Mouse (Mus musculus): ENCODE measurements at regions not wholly inside any gene's neighbourhood (a gene's known extent, or its start where the extent isn't known, plus 50 kb on each side); places are given as distances from the start of the nearest gene placed in this dataset.
"Not testable (repeated sequence)": the region's sequence is repeated elsewhere in the genome, so short reads cannot be mapped to it uniquely, and the experiment has no call there.

DNA sequence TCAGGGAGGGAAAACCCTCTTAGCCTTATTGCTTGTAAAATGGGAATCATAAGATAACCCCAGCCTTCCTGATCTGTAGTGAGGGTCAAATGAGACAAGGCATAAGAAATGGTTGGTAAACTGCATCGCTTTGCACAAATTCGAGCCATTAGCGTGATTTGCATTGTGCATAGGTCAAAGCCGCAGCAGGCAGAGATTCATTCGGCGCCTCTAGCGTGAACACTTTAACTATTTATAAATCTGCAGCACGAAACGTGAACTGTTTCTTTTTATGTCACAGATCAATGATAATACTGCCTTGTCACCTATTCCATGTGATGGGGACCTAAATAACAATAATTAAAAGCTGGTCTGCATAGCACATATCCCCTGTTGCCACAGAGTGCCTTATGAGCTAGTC lies 354.9 kb downstream of the Lrig3 start:
- in situ Hi-C loops (cut with MboI; ENCODE audit: low pct_unique_long_range_greater_than_20kb in 1 of 2, low sequenced_read_pairs in 2 of 2, unreplicated experiment in 1 of 2): no loop called here

- in situ Hi-C loops (cut with MboI; ENCODE audit: low pct_unique_long_range_greater_than_20kb in 1 of 2, low sequenced_read_pairs in 2 of 2, unreplicated experiment in 1 of 2): no loop called here
These were observed 353.8 kb downstream of the Lrig3 start for GRCm38 (mm10) chr10:126319795-126320194.

DNA sequence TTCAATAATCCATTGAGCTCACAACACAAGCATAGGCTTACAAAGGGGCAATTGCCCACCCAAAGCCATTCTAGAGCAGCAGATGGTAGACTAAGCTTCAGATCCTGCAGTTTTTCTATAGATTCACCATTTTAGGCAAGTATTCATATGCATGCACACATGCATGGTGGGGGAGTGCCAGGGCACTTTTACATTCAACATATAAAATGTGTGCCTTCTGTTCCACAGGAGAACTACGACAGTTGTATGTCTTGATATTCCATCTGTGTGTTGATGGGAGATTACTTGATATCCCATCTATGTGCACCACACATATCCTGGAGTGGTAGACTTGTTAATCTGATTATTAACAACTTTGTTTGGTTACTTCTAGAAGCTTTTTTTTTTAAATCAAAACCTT lies 334.0 kb downstream of the Lrig3 start:
- in situ Hi-C loops (cut with MboI; ENCODE audit: low pct_unique_long_range_greater_than_20kb in 1 of 2, low sequenced_read_pairs in 2 of 2, unreplicated experiment in 1 of 2): no loop called here

DNA sequence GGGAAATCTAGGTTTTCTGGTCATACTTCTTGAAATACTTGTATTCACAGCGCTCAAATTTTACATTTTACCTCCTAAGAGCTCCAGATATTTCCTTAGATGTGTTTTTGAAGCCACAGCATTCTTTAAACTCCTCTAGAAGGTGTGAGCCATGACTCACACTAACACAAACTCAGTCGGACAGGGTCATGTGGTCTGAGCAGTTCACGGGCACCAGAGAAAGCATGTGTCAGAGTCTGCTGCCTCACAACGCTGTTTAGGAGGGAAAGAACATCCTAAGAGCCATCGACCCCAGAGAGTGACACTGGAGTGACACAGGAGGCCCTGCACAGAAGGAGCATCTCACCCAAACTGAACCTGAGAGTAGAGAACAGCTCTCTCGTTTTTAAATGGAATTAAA lies 332.2 kb downstream of the Lrig3 start:
- in situ Hi-C loops (cut with MboI; ENCODE audit: low pct_unique_long_range_greater_than_20kb in 1 of 2, low sequenced_read_pairs in 2 of 2, unreplicated experiment in 1 of 2): no loop called here

DNA sequence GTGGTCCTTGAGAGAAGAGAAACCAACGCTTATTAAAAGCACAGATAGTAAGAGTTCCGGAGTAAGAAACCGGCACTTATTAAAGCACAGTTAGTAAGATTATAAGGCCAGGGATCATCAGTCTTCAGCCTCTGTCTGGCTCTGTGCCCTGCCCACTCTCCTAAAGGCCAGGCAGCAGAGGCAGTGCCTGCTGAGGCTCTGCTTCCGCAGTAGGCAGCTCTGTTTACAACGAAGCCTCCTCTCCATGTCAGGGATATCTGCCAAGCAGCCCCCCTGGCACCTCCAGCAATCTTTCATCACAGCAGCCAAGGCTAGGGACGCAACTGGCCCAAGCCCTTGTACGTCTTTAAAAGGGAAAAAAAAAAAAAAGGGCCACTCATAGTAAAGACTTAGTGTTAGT lies 329.9 kb downstream of the Lrig3 start:
- in situ Hi-C loops (cut with MboI; ENCODE audit: low pct_unique_long_range_greater_than_20kb in 1 of 2, low sequenced_read_pairs in 2 of 2, unreplicated experiment in 1 of 2): no loop called here

- in situ Hi-C loops (cut with MboI; ENCODE audit: low pct_unique_long_range_greater_than_20kb in 1 of 2, low sequenced_read_pairs in 2 of 2, unreplicated experiment in 1 of 2): no loop called here
These were observed 325.8 kb downstream of the Lrig3 start for GRCm38 (mm10) chr10:126291765-126292164.

DNA sequence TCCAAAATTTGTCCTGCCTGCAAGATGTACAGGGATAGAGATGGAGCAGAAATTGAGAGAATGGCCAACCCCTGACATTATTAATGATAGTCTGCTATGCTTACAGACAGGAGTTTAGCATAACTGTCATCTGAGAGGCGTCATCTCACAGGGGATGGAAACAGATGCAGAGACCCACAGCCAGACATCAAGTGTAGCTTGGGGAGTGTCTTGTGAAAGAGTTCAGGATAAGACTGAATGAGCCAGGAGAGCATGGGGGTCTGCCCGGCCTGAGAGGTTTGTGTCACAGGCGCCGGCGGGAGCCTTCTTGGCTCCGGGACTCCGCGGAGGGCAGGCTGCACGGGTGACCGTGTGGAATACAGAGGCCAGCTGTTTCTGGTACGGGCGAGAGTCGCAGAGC lies 319.1 kb downstream of the Lrig3 start:
- in situ Hi-C loops (cut with MboI; ENCODE audit: low pct_unique_long_range_greater_than_20kb in 1 of 2, low sequenced_read_pairs in 2 of 2, unreplicated experiment in 1 of 2): not testable (repeated sequence)

GRCm38 (mm10) chr10:126270376-126270775 lies 304.4 kb downstream of the Lrig3 start:
- in situ Hi-C loops (cut with MboI; ENCODE audit: low pct_unique_long_range_greater_than_20kb in 1 of 2, low sequenced_read_pairs in 2 of 2, unreplicated experiment in 1 of 2): no loop called here

GRCm38 (mm10) chr10:126267321-126267998 lies 301.5 kb downstream of the Lrig3 start:
- in situ Hi-C loops (cut with MboI; ENCODE audit: low pct_unique_long_range_greater_than_20kb in 1 of 2, low sequenced_read_pairs in 2 of 2, unreplicated experiment in 1 of 2): no loop called here

GRCm38 (mm10) chr10:126257171-126257570 lies 291.2 kb downstream of the Lrig3 start:
- in situ Hi-C loops (cut with MboI; ENCODE audit: low pct_unique_long_range_greater_than_20kb in 1 of 2, low sequenced_read_pairs in 2 of 2, unreplicated experiment in 1 of 2): no loop called here

- in situ Hi-C loops (cut with MboI; ENCODE audit: low pct_unique_long_range_greater_than_20kb in 1 of 2, low sequenced_read_pairs in 2 of 2, unreplicated experiment in 1 of 2): no loop called here
These were observed 288.2 kb downstream of the Lrig3 start for GRCm38 (mm10) chr10:126254198-126254597.

- in situ Hi-C loops (cut with MboI; ENCODE audit: low pct_unique_long_range_greater_than_20kb in 1 of 2, low sequenced_read_pairs in 2 of 2, unreplicated experiment in 1 of 2): no loop called here
These were observed 283.2 kb downstream of the Lrig3 start for GRCm38 (mm10) chr10:126249176-126249575.

DNA sequence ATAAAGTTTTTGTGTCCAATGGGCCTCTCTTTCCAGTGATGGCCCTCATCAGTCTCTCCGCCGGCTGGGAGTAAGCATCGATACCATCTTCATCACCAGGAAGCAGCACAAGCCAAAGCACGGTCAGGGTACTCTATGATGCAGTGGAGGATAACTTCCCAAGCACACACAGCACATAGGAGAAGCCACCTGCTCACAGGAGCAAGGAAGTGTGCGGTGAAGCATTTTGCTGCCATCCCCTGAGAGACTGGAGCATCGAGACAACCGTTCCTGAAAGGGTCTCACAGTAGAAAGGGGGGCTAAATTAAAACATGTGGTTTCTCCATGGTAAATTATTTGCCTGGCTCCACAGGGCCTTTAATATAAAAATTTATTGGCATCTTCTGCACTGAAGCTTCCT lies 277.1 kb downstream of the Lrig3 start:
- in situ Hi-C loops (cut with MboI; ENCODE audit: low pct_unique_long_range_greater_than_20kb in 1 of 2, low sequenced_read_pairs in 2 of 2, unreplicated experiment in 1 of 2): no loop called here

DNA sequence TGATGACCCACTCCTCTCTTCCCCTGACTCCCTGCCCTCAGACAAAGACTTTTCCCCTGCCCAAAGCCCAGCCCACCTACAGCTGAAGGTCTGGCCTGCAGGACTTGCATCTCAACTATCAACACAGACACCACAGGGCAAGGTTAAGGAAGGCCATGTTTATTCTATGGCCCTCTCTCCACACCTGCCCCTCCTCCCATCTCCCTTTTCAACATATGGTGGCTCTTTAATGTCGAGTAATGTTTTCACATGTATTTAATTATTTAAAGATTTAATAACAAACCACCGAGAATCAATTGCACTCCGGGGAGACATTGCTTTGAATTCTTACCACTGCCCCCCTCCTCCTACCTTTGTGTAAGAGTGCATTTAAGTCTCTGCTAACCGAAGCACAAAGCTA lies 273.6 kb downstream of the Lrig3 start:
- in situ Hi-C loops (cut with MboI; ENCODE audit: low pct_unique_long_range_greater_than_20kb in 1 of 2, low sequenced_read_pairs in 2 of 2, unreplicated experiment in 1 of 2): no loop called here

All from mouse embryonic stem cell (cell line).